10 mouse cellular contexts compared by ENCODE assay signal in the genomic region with DNA sequence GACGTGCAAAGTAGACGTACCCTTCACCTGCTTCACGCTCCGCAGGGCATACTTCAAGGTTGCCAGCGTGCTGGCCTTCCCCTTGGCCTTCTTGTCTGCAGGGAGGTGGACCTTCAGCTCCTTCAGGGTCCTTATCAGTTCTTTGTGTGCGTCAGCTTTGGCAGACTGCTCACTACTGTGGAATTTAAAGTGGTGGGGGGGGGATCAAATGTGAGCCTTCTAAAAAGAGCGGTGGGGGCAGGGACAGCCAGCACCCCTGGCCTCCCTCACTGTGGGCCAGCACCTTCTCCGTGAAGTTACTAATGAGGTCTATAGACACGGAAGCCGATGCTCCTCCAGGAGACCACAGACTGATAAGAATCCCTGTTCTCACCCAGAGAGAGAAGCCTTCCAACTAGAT. TPM values are rescaled to one million over a fixed set of nuclear protein-coding genes. Genes with fewer than 3 reads are reported as not detected.
A peak's percentile ranks its signal among the peaks of the same experiment; 100 is the strongest.
DNase-seq lines count a peak whose midpoint lies in the region; ATAC-seq lines count a peak whose summit lies in the region.
"Had no signal": no experiment of that assay in that cellular context is flagged by ENCODE, and none has a peak within 500 bp of the region (broad histone marks: within the 10 kb centered on the region; RNA-seq: fewer than 3 reads in every experiment).

No protein-coding gene starts in this region.

- ATAC-seq in frontal cortex, adult (ENCODE audit: low TSS enrichment), result no peak
- no peak for ATAC-seq in granulocyte monocyte progenitor cell, adult 5-6 weeks (replicated peaks; ENCODE audit: poor library complexity, severe bottlenecking)
- ATAC-seq: liver, embryonic 12.5 days had no signal

- peak; percentile 79 for DNase-seq in adrenal gland, adult 8-10 months
- no peak for DNase-seq in adrenal gland, adult 18-20 months (ENCODE audit: low spot score in 2 of 2)
- DNase-seq in adrenal gland, postnatal 14 days, result peak; percentile 76
- DNase-seq in heart, postnatal 4 days, result peak; percentile 68
- DNase-seq in lung, postnatal 14 days, result peak; percentile 59
- no peak for DNase-seq in left cerebral cortex, adult 9 months (ENCODE audit: low spot score in 2 of 2)
- DNase-seq: cerebellum, postnatal 14 days had no signal

RNA-seq across cellular contexts. Expression of gene Per2, which starts 10.4 kb away (rescaled TPM):
- 10 to 100 TPM; 42.5 to 75.0 (median 45.4) TPM for total RNA-seq in adrenal gland, adult 8-10 months (2022)
- total RNA-seq in adrenal gland, adult 18-20 months (2021), result 10 to 100 TPM; 46.7 to 66.6 TPM
- 38.3 and 42.3 TPM in 2 replicates for total RNA-seq in adrenal gland, postnatal 14 days (2021)
- 10 to 100 TPM in 1 of 2 experiments, 1 to 10 TPM in 1; 8.5 to 11.2 TPM for total RNA-seq in heart, postnatal 4 days (2021)
- 4.3 and 7.8 TPM in 2 replicates for total RNA-seq in granulocyte monocyte progenitor cell, adult 5-6 weeks (2014; fragmentation: Nextera tagmentation)
- total RNA-seq in granulocyte monocyte progenitor cell, adult 5-6 weeks (2017), result 3.2 and 8.7 TPM in 2 replicates

RNA-seq across cellular contexts. Expression of gene Hes6, which starts 34.9 kb away (rescaled TPM):
- 100 to 1,000 TPM; 178 to 376 (median 294) TPM for total RNA-seq in adrenal gland, adult 8-10 months (2022)
- total RNA-seq in adrenal gland, adult 18-20 months (2021), result 100 to 1,000 TPM; 255 to 373 TPM
- total RNA-seq in adrenal gland, postnatal 14 days (2021), result 182 and 223 TPM in 2 replicates
- 10 to 100 TPM; 29.6 to 30.6 TPM for total RNA-seq in heart, postnatal 4 days (2021)
- 45.9 and 51.9 TPM in 2 replicates for total RNA-seq in granulocyte monocyte progenitor cell, adult 5-6 weeks (2014; fragmentation: Nextera tagmentation)
- total RNA-seq in granulocyte monocyte progenitor cell, adult 5-6 weeks (2017), result 29.1 TPM in 2 replicates

RNA-seq across cellular contexts. Expression of gene Traf3ip1, which starts 45.8 kb away (rescaled TPM):
- 10 to 100 TPM; 11.4 to 15.7 (median 12.9) TPM for total RNA-seq in adrenal gland, adult 8-10 months (2022)
- total RNA-seq in adrenal gland, adult 18-20 months (2021), result 10 to 100 TPM; 10.8 to 12.7 TPM
- total RNA-seq in adrenal gland, postnatal 14 days (2021), result 12.3 and 12.6 TPM in 2 replicates
- total RNA-seq in heart, postnatal 4 days (2021), result 1 to 10 TPM; 4.3 to 4.6 TPM
- 5.2 and 7.0 TPM in 2 replicates for total RNA-seq in granulocyte monocyte progenitor cell, adult 5-6 weeks (2014; fragmentation: Nextera tagmentation)
- total RNA-seq in granulocyte monocyte progenitor cell, adult 5-6 weeks (2017), result 4.6 and 5.6 TPM in 2 replicates

RNA-seq across cellular contexts. Expression of gene Ilkap, which starts 50.1 kb away (rescaled TPM):
- 100 to 1,000 TPM in 3 of 4 experiments, 10 to 100 TPM in 1; 89.4 to 138 (median 108) TPM for total RNA-seq in adrenal gland, adult 8-10 months (2022)
- 100 to 1,000 TPM in 1 of 2 experiments, 10 to 100 TPM in 1; 93.7 to 121 TPM for total RNA-seq in adrenal gland, adult 18-20 months (2021)
- 99.4 and 110 TPM in 2 replicates for total RNA-seq in adrenal gland, postnatal 14 days (2021)
- total RNA-seq in heart, postnatal 4 days (2021), result 10 to 100 TPM; 58.2 to 59.1 TPM
- total RNA-seq in granulocyte monocyte progenitor cell, adult 5-6 weeks (2014; fragmentation: Nextera tagmentation), result 108 and 113 TPM in 2 replicates
- 109 and 111 TPM in 2 replicates for total RNA-seq in granulocyte monocyte progenitor cell, adult 5-6 weeks (2017)

Comparison
In these comparisons a context has a peak if more than half of its experiments do, and no peak if none do; other contexts are left out.
1. DNase-seq: peak in adrenal gland, adult 8-10 months (single experiment), adrenal gland, postnatal 14 days (single experiment), heart, postnatal 4 days (single experiment) and lung, postnatal 14 days (single experiment); none in adrenal gland, adult 18-20 months (0 of 2) and left cerebral cortex, adult 9 months (0 of 2).